Mouse (Mus musculus) heart, embryonic 14.5 days (tissue): ENCODE measurements at regions not wholly inside any gene's neighbourhood (a gene's known extent, or its start where the extent isn't known, plus 50 kb on each side); places are given as distances from the start of the nearest gene placed in this dataset.
"Not testable (repeated sequence)": the region's sequence is repeated elsewhere in the genome, so short reads cannot be mapped to it uniquely, and the experiment has no call there.

ENCODE experiments used
- ATAC-seq: fragments of 200-750 bp; cut with Nextera tagmentation; 2 replicates; pipeline ENCODE4 v1.8.0; 2017; ENCODE audit warnings: low read depth, moderate TSS enrichment; ENCODE audit not compliant: insufficient number of reproducible peaks, insufficient read depth, low FRiP score
- H3K27ac ChIP-seq, 2 experiments: fragments of 200-500 bp in 1 of 2; fragments of 300-500 bp in 1 of 2; sonication (generic) in 1 of 2; replicated peaks in 1 of 2; 2 replicates each; pipeline ENCODE4 v1.5.1; 2012 to 2014; ENCODE audit warnings: low read depth in 2 of 2, low read length in 2 of 2, control low read depth in 1 of 2, mild to moderate bottlenecking in 1 of 2, mixed read lengths in 1 of 2; ENCODE audit not compliant: control insufficient read depth in 1 of 2, insufficient read depth in 1 of 2
- H3K27me3 ChIP-seq: fragments of 300-500 bp; sonication (generic); 2 replicates; pipeline ENCODE4 v1.6.1; 2014; ENCODE audit warnings: mild to moderate bottlenecking, low read length, control low read depth; ENCODE audit not compliant: control insufficient read depth, insufficient read depth
- H3K36me3 ChIP-seq: fragments of 300-500 bp; sonication (generic); 2 replicates; pipeline ENCODE4 v1.6.1; 2014; ENCODE audit warnings: mild to moderate bottlenecking, control low read depth, low read length, mixed read lengths; ENCODE audit not compliant: control insufficient read depth, insufficient read depth
- H3K4me1 ChIP-seq, 2 experiments: fragments of 200-500 bp in 1 of 2; fragments of 300-500 bp in 1 of 2; sonication (generic) in 1 of 2; 2 replicates each; pipeline ENCODE4 v1.6.1; 2012 to 2014; ENCODE audit warnings: low read length in 2 of 2, control low read depth in 1 of 2, mixed read lengths in 1 of 2; ENCODE audit not compliant: control insufficient read depth in 2 of 2, insufficient read depth in 2 of 2
- H3K4me2 ChIP-seq: fragments of 300-500 bp; sonication (generic); 2 replicates; pipeline ENCODE4 v1.6.1; 2014; ENCODE audit warnings: mild to moderate bottlenecking, low read length
- H3K4me3 ChIP-seq, 2 experiments: fragments of 200-500 bp in 1 of 2; fragments of 300-500 bp in 1 of 2; sonication (generic) in 1 of 2; 2 replicates each; pipeline ENCODE4 v1.5.1; 2012 to 2014; ENCODE audit warnings: low read length in 2 of 2, mild to moderate bottlenecking in 2 of 2, control low read depth in 1 of 2, low read depth in 1 of 2, moderate library complexity in 1 of 2; ENCODE audit not compliant: control insufficient read depth in 1 of 2, insufficient read depth in 1 of 2
- H3K9ac ChIP-seq: fragments of 300-500 bp; sonication (generic); 2 replicates; pipeline ENCODE4 v1.6.1; 2014; ENCODE audit warnings: mild to moderate bottlenecking, low read length
- H3K9me3 ChIP-seq: fragments of 300-500 bp; sonication (generic); 2 replicates; pipeline ENCODE4 v1.6.1; 2016; ENCODE audit warnings: low read length, control low read depth; ENCODE audit not compliant: control insufficient read depth
- WGBS: fragments of 180-500 bp; shearing (Covaris S2); extraction: QIAGEN DNeasy Blood & Tissue Kit; methylation state at CpG from one replicate; pipeline ENCODE4 v1.1.7; 2014; 5-methylcytosine and 5-hydroxymethylcytosine counted together

DNA sequence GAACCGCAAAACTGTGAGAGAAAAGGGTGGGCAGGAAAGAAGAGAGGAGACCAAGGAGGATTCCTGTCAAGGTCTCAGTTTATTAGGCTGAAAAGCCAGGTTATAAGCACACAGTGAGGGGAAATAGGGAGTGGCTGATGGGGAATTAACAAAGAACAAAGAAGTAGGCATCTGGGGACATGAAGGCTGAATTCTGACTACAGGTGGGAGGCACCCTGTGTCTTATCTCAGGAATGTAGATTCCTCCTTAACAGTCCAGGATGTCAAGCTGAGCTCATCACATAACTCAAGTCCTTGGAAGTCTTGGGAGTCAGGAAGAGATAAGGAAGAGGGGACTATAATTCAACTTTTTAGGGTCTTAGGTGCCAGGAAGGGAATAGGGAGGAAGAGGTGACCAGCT lies 1083.3 kb upstream of the Zfp386 start:
- WGBS: 89% methylated on average over 1 of the region's 1 CpGs
- H3K9ac ChIP-seq, H3K4me2 ChIP-seq, H3K27me3 ChIP-seq, H3K27ac ChIP-seq, H3K4me1 ChIP-seq, ATAC-seq, H3K36me3 ChIP-seq, H3K4me3 ChIP-seq: not testable (repeated sequence)
- H3K9me3 ChIP-seq: peaks cover 25% of the 10 kb centered on the region; the same call in 1 of the 2 replicates

DNA sequence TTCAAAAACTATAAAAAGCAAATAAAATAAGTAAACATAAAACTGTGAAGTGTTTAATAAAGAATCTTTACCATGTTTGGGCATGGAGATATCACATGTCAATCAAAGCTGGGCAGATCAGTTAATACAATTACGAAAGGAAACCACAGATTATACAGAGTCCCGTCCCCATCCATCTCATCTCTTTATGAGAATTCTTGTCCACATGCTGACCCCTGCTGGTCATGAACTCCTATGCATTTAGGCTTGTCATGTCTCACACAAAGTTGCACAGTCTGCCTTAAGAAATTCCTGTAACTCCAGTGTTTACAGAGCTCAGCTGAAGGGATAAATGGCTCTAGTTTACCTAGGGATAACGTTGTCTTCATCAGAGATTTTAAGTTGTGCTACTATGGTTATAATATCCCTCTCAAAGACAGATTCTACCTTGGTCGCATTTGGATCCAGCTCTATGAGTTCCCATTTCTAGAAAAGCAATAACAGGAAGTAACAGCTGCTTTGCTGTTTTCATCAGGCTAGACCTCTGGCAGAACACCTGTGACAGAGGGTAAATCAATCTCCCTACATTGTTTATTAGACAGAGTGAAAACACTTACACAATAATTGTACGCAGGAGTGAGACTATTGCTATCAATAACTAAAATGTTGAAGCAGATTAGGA lies 1065.9 kb upstream of the Zfp386 start:
- 62% methylated on average over 5 of the region's 5 CpGs for WGBS
- Histone ChIP-seq H3K9ac (no peak overlapping the region), H3K36me3 (no peaks in the 10 kb centered on the region), H3K27ac (no peak overlapping the region), H3K9me3 (peaks cover 11% of the 10 kb centered on the region; the same call in 1 of the 2 replicates), H3K4me2 (no peak overlapping the region), H3K4me1 (no peaks in the 10 kb centered on the region), H3K27me3 (no peaks in the 10 kb centered on the region), H3K4me3 (no peak overlapping the region)
- no peak for ATAC-seq

GRCm38 (mm10) chr12:114990916-114991315 lies 1056.6 kb upstream of the Zfp386 start:
- Histone ChIP-seq H3K27ac (no peak overlapping the region), H3K9me3 (peaks cover 20% of the 10 kb centered on the region; the same call in 1 of the 2 replicates), H3K36me3 (no peaks in the 10 kb centered on the region), H3K4me3 (no peak overlapping the region), H3K4me1 (no peaks in the 10 kb centered on the region), H3K4me2 (no peak overlapping the region), H3K9ac (no peak overlapping the region), H3K27me3 (no peaks in the 10 kb centered on the region)
- 87% methylated on average over 1 of the region's 1 CpGs for WGBS
- no peak for ATAC-seq

DNA sequence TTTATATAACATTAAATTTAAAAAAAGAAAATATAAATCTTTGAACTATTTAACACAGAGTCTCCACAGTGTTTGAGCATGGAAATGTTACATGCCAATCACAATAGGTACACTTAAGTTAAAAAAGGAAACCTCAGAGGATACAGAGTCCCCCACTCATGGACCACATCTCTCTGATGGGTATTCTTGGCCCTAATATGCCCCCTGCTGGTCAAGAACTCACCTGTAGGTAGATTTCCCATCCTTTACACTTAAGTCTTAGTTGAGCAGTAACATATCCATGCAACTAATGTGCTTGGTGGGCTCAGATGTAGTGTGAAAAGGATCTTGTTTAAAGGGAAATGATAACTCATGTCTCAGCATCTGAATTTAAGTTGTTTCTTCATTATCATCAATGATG lies 1050.7 kb upstream of the Zfp386 start:
- ATAC-seq: no peak
- Histone ChIP-seq H3K9me3 (peaks cover 12% of the 10 kb centered on the region), H3K27ac (no peak overlapping the region), H3K4me3 (no peak overlapping the region), H3K36me3 (no peaks in the 10 kb centered on the region), H3K27me3 (no peaks in the 10 kb centered on the region), H3K9ac (no peak overlapping the region), H3K4me1 (no peaks in the 10 kb centered on the region), H3K4me2 (no peak overlapping the region)

DNA sequence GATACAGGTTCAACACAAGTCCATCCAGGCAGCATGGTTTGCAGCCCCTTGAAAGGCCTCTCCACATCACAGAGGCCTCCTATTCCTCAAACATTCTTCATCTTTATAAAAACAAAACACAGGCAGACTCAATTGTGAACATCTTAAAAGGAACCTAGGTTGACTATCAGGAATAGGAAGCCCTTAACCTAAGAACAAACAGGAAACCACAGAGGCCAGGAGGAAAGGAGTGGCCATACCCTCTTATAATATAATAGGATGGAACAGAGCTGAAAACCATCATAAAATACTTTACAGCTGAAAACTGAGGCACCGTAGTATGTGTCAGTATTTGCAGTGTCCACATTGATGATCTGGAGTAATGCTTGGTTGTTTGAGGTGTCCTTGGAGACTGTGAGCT lies 1044.4 kb upstream of the Zfp386 start:
- Histone ChIP-seq H3K4me3 (no peak overlapping the region), H3K27ac (no peak overlapping the region), H3K4me2 (no peak overlapping the region), H3K36me3 (no peaks in the 10 kb centered on the region), H3K4me1 (no peaks in the 10 kb centered on the region), H3K27me3 (no peaks in the 10 kb centered on the region), H3K9ac (no peak overlapping the region), H3K9me3 (peaks cover 19% of the 10 kb centered on the region; the same call in 1 of the 2 replicates)
- WGBS: 76% methylated on average over 1 of the region's 1 CpGs
- no peak for ATAC-seq

DNA sequence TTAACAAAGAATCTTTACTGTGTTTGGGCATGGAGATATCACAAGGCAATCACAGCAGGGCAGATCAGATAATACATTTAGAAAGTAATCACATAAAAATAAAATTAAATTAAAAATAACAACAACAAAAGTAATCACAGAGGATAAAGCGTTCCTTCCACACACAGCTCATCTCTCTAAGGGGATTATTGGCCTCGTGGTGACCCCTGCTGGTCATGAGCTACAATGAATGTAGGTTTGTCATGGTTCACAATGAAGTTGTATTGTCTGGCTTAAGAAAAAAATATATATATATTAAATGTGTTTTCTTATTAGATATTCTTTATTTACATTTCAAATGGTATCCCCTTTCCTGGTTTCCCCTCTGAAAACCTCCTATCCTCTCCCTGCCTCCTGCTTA lies 1039.1 kb upstream of the Zfp386 start:
- H3K4me1 ChIP-seq: no peaks in the 10 kb centered on the region
- WGBS: 50% methylated on average over 2 of the region's 2 CpGs
- no peak overlapping the region for H3K4me3 ChIP-seq
- no peaks in the 10 kb centered on the region for H3K36me3 ChIP-seq
- H3K9me3 ChIP-seq: peaks cover 27% of the 10 kb centered on the region
- no peak for ATAC-seq
- no peak overlapping the region for H3K9ac ChIP-seq
- H3K27me3 ChIP-seq: no peaks in the 10 kb centered on the region
- H3K27ac ChIP-seq: no peak overlapping the region
- H3K4me2 ChIP-seq: no peak overlapping the region

DNA sequence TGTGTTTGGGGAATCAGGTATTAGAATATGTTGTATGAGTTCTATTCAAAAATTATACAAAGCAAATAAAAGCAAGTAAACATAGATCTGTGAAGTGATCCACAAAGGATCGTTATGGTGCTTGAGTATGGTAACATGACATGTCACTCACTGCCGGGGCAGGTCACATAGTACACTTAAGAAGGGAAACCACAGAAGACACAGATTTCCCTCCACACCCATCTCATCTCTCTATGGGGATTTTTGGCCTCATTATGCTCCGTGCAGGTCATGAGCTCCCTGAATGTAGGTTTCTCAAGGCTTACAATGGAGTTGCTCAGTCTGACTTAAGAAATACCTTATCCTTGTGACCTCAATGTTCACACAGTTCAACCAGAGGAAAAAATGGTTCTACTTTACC lies 1034.8 kb upstream of the Zfp386 start:
- H3K36me3 ChIP-seq: no peaks in the 10 kb centered on the region
- WGBS: 78% methylated on average over 3 of the region's 3 CpGs
- peaks cover 20% of the 10 kb centered on the region for H3K9me3 ChIP-seq

DNA sequence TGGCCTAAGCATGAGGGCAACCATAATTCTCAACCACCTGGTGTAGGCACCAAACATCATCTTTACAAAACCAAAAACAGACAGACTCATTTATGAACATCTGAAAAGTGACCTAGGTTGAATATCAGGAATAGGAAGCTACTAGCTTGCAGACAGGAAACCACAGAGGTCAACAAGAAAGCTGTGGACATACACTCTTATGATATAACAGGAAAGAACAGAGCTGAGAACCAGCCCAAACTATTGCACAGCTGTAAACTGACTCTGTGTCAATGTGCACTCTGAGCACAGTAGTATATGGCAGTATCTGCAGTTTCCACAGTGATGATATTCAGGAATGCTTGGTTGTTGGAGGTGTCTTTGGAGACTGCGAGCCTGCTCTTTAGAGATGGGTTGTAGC lies 1023.8 kb upstream of the Zfp386 start:
- no peaks in the 10 kb centered on the region for H3K36me3 ChIP-seq
- no peak overlapping the region for H3K9ac ChIP-seq
- no peak overlapping the region for H3K4me3 ChIP-seq
- ATAC-seq: no peak
- H3K4me1 ChIP-seq: no peaks in the 10 kb centered on the region
- WGBS: 83% methylated on average over 1 of the region's 1 CpGs
- no peak overlapping the region for H3K4me2 ChIP-seq
- H3K27me3 ChIP-seq: no peaks in the 10 kb centered on the region
- H3K27ac ChIP-seq: no peak overlapping the region
- H3K9me3 ChIP-seq: peaks cover 8% of the 10 kb centered on the region; the same call in 1 of the 2 replicates

More for the DNA sequence above, 1034.8 kb upstream of the Zfp386 start:
- Histone ChIP-seq H3K4me3 (no peak overlapping the region), H3K4me2 (no peak overlapping the region), H3K27ac (no peak overlapping the region), H3K27me3 (no peaks in the 10 kb centered on the region), H3K4me1 (no peaks in the 10 kb centered on the region), H3K9ac (no peak overlapping the region)
- ATAC-seq: no peak
